Mouse (Mus musculus) testis, postnatal 14 days (tissue): ENCODE data around the gene Armh3.
"Not testable (repeated sequence)": the region's sequence is repeated elsewhere in the genome, so short reads cannot be mapped to it uniquely, and the experiment has no call there.

Source experiments
- DNase-seq: peaks from one replicate; pipeline ENCODE4 v3.0.0; 2021; ENCODE audit warnings: low spot score

Armh3 gene

GRCm38 (mm10) chr19:46032731-46033510, 34.6 kb upstream of the Armh3 start:
- no peak for DNase-seq

DNA sequence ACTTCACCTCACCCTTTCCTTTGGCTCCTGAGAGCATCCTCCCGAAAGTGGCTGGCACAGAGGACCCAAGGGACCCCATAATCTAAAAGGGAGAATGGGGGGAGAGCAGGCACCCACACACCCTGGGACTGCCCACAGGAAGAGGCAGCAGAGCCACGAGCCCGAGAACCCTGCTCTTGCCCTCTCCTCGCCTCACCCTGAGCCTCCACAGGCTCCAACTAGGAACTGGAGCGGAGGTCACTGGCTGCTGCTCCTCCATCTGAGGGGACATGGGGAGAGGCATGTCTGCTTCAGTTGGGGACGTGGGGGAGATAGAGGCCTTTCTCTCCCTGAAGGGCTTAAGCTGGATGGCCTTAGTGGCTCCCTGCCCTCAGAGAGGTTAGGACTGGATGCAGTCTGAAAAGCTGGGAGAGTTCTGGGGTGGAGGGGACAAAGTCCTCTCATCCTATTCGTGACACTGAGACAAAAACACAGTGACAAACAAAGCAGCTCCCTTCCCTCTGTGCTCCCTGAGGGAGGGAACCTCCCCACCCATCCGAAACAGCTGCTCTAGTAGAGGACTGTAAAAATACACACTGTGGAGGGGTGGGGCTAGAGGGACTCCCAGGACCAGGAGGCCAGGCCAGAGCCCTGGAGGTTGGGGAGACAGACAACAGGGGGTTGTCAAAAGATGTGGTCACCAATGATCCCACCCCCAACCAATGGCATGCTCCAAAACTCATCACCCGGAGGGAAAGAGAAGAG, 33.6 kb upstream of the Armh3 start:
- no peak for DNase-seq

DNA sequence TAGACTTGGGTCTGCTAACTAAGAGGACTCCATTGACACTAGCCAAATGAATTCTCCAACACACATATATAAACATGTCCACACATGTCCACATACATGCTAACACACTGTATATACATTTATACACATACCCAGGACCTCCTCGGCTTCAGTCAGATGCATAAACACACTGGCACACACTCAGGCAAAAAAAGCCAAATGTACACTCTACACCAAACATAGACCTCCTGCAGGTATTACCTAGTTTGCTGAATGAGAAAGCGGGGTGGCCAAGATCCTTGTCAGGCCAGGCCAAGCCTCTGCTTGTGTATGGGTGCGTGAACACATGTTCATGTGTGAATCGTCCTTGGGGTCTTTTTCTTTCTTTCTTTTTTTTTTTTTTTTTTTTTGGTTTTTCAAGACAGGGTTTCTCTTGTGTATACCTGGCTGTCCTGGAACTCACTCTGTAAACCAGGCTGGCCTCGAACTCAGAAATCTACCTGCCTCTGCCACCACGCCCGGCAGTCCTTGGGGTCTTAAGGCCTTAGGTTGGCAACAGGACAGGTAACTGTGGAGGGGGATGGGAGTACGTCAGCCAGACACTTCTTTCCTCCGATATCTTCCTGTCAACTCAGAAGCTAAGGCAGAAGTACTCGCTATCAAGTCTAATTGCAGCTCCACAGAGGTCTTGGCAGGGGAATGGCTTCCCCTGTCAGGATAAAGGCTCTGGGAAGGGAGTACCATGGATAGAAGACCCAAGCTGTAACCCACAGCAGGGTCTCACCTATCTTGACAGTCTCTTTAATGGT, 32.1 kb upstream of the Armh3 start:
- DNase-seq, result no peak

DNA sequence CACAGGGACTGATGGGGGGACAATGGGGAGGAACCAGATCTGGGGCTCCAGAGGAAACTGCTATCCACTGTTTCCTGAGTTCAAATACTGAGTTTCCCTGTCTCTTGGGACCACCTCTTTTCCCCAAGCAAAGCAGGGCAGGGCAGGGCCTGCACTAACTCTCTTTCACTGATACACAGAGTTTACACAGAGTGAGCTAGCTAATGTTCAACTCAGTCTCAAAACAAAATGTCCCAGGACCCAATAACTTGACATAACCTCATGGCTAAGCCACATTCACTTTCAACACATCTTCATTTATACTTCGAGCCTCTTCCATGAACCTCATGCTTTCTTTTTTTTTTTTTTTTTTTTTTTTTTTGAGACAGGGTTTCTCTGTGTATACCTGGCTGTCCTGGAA, 31.4 kb upstream of the Armh3 start:
- DNase-seq, result no peak

DNA sequence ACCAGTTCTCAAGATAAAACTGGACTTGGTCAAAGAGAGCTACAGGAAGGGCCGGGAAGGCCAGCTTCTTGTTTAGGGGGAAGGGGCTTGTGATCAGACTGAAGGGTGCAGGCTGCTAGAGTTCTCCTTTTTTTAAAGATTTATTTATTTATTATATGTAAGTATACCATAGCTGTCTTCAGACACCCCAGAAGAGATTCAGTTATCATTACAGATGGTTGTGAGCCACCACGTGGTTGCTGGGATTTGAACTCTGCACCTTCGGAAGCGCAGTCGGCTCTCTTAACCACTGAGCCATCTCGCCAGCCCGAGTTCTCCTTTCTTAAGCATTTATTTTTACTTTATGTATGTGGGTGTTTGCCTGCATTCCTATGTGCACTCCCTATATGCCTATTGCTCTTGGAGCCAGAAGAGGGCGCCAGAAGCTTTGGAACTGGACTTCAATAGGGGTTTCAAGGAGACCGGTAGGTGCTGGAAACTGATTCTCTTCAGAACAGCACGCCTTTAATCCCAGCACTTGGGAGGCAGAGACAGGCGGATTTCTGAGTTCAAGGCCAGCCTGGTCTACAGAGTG, 30.5 kb upstream of the Armh3 start:
- no peak for DNase-seq

DNA sequence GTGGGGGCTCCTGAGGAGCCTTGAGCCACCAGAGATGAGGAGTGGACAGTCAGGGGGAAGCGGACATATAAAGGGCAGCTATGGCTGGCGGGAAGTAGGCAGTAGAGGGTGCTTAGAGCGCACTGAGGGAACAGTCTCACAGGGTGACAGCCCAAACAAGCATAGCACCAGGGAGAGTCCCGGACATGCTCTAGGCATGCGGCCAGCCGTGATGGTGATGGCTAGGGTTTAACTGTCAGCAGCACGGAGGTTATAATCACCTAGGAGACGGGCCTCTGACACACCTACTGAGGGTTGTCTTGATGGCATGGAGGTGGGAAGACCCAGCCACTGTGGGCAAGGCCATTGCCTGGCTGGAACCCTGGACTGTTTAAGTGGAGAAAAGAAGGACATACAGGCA, 28.3 kb upstream of the Armh3 start:
- DNase-seq, result no peak

DNA sequence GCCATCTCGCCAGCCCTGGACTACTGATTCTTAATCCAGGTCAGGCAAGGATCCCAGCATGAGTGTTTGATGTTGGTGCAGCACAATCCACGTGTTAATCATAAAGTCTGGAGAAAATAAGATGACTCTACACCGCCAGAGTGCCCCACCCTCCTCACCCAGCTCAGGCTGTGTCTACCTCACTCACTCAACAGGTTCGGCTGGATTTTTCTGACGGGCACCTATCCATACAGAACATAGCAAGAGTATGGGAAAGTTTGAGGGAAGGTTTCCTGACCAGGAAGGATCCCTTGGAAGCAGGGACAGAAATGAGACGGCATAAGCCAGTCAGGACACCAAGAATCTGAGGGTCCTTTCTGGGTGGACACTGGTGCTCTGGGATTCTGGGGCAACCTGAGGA, 26.7 kb upstream of the Armh3 start:
- no peak for DNase-seq

- DNase-seq, result no peak
These were observed 17.7 kb upstream of the Armh3 start for GRCm38 (mm10) chr19:46016023-46016422.

- DNase-seq, result peak; percentile 81
These were observed 16.4 kb upstream of the Armh3 start for GRCm38 (mm10) chr19:46014572-46015178.

DNA sequence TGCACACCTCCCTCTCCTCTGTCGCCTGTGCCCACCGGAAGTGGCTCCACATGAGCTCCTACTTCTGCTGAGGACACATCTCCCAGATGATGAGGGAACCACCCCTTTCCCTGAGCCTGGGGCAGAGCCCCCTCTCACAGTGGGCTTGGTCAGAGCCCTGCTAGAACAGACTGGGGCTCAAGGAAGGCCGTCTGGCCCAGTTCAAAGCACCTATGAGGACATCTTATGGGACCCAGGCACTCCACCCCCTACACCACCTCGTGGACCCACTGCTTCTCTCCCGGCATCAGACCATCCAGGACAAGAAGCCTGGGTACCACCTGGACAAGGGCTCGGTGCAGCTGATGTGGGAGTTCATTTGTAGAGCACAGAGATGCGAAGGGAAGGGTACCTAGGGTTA, 7.4 kb upstream of the Armh3 start:
- no peak for DNase-seq

- no peak for DNase-seq
These were observed 6.7 kb upstream of the Armh3 start for GRCm38 (mm10) chr19:46004814-46005466.

DNA sequence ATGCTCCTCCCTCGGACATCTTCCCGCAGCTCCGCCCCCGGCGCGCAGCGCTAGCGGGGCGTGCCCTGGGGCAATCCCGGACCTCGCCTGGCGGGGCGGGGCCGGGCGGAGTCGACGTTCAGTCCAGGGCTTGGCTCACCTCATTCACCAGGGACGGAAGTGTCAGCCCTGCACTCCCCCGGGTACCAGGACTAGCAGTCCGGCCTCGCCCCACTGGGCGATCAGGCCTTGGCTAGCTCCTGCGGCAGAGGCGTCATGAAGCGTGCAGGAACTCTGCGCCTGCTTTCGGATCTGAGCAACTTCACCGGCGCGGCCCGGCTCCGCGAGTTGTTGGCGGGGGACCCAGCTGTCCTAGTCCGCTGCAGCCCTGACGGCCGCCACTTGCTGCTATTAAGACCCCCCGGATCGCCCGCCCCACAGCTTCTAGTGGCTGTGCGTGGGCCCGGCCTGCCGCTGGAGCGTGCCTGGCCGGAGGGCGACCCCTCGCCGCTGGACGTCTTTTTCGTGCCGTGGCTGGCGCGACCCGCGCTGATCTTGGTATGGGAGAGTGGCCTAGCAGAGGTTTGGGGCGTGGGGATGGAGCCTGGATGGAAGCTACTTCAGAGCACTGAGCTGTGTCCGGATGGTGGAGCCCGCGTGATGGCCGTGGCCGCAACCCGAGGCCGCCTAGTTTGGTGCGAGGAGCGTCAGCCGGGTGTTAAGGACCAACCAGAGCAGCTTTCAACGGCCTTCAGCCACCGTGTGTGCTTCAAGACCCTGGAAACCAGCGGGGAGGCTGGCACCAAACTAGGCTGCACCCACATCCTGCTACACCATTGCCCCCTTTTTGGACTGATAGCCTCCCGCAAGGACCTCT, 5.3 kb upstream of the Armh3 start, which contains the start of gene Hps6:
Hps6 (plus strand) TSS at position 138 of the 856 bp plus-strand sequence.
- DNase-seq, result peak; percentile 86

GRCm38 (mm10) chr19:46002279-46002678, 4.0 kb upstream of the Armh3 start:
- DNase-seq, result no peak

DNA sequence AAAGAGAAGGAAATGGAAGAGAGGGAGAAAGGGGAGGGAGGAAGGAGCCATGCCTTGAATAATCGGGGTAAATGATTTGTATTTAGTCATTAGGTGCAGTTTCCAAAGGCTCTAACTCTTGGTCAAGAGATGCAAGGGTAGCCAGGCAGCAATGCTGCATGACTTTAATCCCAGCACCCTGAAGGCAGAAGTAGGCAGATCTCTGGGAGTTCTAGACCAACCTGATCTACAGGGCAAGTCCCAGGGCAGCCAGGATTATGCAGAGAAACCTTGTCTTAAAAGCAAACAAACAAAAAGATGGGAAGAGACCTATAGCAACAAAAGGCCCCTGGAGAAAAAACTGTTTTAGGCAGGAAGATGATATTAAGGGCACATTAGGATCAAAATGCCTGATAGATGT, 1.1 kb upstream of the Armh3 start:
- no peak for DNase-seq

DNA sequence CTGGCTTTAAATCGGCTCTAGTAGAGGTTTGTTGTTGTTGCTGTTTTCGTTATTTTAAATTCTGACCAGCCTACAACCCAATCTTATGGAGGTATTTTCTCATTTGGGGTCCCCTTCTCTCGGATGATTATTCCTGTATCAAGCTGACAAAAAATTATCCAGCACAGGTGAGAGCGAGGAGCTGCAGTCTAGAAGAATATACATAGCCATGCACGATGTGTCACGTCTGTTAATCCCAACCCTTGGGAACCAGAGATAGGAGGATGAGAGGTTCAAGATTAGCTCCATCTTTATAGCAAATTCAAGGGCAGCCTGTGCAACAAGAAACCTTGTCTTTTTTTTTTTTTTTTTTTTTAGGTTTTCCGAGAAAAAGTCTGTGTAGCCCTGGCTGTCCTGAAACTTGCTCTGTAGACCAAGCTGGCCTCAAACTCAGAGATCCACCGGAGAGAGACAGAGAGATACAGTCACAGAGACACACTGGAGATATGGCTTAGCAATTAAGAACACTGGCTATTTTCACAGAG, 468 bp upstream of the Armh3 start:
- no peak for DNase-seq

DNA sequence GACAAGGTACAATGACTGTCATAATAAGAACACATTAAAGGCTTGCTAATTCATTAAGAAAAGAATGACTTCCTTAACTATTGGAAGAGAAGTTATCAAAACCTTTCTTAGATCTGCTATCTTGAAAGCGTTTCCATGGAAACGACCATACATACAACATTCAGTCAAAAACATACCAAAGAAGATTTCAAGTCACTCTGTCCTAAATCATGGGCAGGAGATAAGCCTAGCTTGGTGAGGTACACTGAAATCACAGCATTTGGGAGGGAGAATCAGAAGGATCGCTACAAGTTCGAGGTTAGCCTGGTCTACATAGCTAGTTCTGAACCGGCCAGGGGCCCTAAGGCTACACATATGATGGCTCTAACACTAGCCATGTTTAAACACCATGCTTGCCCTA, 923 bp downstream of the Armh3 start:
- DNase-seq, result no peak

- no peak for DNase-seq
These were observed 4.1 kb downstream of the Armh3 start for GRCm38 (mm10) chr19:45993981-45994737.

DNA sequence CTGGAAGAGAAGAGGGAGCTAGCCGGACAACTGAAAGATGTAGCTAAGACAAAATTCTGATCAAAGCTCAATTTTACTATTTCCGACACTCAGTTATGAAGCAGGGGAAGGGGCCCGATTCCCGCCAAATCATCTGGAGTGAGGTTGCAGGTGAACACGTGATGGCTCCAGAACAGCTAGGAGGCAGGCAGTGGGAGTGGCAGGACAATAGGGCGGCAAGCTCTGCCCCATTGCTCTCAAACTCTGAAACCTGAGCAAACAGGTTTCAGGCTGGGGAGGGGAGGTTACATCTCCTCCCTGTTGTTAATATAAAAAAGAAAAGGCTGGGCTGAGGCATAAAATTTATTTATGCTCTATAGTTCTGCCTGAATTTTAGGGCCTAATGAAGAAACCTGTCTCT, 4.8 kb downstream of the Armh3 start:
- not testable (repeated sequence) for DNase-seq

- no peak for DNase-seq
These were observed 7.1 kb downstream of the Armh3 start for GRCm38 (mm10) chr19:45991171-45991570.
